Mouse (Mus musculus): Measurements from ENCODE around the gene Xab2.
"Not testable (repeated sequence)": the region's sequence is repeated elsewhere in the genome, so short reads cannot be mapped to it uniquely, and the experiment has no call there.

Xab2 gene

DNA sequence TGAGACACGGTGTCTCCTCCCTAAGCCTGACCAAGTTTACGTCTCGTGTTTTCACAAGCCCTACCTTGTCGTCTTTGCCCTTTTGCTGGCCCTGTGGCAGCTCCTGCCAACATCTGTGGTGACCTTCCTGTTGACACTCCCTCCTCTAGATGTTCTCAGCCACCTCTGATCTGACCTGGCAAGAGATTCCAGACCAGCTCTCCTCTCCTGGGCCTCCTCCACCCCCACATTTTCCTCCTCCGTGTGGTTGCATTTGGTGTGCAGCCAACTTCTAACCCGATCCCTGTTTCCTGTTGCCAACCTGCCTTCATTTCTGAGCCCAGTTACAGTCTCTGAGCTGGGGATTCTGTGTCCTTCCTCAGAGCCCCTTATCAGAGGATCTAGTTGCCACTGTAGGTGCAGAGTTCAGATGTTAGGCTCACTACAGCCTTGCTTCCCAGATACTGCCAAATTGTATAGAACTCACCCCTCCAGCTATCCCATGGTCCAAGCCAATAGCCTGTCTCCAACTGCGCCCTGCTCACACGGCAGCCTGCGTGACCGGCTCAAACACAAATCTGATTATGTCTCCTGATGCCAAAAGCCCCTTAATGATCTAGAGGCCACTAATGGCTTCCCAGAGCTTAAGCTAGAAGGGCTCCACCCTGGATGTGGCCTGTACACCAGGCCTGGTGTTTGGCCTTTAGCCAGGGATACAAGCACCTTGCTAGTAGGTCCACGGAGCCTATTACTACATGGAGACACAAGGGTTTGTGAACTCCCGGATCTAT lies 11.9 kb downstream of the Xab2 start:
- no peak for DNase-seq

DNA sequence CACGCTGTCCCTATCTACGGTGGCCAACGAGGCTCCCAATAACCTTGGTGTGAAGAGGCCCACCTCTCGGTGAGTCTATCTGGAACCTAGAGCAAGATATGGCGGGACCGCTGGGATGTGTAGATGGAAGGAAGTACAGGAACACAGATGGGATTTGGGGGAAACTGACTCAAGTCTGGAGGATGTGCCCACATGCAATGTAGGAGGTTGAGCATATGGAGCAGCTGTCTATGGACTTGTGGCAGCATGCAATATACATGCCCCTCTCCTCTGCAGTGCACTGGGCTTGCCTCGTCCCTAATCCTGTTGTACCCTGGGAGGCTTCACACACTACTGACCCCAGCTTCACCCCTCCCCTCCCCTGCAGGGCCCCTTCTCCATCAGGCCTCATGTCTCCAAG lies 13.3 kb downstream of the Xab2 start:
- no peak for DNase-seq

DNA sequence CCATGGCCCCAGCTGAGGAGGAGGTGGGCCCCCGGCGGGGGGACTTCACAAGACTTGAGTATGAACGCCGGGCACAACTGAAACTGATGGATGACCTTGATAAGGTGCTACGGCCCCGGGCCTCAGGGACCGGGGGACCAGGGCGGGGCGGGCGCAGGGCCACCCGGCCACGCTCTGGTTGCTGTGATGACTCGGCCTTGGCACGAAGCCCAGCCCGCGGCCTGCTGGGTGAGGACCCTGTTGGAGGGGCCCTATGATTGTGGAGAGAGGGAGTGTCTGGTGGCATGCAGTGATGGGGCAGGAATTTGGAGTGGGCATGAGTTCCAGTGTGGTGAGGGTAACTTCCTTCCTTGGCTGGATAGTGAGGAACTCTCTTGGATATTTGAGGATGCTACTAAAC lies 14.5 kb downstream of the Xab2 start:
- no peak for DNase-seq

DNA sequence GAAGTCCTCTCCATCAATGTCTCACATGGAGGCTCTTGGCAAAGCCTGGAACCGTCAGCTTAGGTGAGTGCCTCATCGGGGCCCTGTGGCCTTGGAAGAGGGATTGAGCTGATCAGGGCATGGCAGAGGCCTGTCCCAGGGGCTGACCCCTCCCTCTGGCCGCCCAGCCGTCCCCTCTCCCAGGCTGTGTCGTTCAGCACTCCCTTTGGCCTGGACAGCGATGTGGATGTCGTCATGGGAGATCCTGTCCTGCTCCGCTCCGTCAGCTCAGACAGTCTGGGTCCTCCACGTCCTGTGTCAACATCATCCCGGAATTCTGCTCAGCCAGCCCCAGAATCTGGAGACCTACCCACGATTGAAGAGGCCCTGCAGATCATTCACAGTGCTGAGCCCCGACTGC lies 17.7 kb downstream of the Xab2 start:
- no peak for DNase-seq

DNA sequence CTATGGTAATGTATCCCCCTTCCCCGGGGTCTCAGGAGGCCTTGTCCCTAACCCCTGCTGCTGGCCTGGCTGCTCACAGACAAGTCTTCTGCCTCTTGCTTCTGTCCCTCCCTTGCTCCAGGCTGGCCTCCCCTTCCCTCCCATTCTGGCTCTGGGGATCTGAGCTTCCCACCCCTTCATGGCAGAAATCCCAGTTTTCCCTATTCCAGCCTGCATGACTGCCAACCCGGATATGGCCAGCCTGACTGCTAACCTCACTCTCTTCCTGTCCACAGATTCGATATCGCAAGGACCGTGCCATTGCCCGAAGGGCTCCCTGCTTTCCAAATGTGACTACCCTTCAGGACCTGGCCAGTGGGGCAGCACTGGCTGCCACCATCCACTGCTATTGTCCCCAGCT lies 20.7 kb downstream of the Xab2 start:
- no peak for DNase-seq

DNA sequence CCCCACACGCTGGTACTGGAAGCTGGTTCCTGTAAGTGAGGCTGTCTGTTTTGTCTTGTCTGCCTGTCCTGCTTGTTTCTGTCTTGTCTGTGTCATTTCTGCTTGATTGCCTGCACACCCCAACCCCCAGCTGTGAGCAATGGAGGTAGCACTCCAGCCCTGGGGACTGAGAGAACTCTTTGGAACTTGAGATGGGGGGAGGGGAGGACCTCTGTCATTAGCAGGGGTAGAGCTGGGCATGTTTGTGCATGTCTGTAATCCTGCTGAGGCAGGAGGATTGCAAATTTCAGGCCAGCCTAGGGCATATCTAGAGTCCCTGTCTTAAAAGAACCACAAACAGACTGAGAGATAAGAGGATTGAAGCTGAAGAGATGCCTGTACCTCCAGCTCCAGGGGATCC lies 21.9 kb downstream of the Xab2 start:
- DNase-seq = no peak

DNA sequence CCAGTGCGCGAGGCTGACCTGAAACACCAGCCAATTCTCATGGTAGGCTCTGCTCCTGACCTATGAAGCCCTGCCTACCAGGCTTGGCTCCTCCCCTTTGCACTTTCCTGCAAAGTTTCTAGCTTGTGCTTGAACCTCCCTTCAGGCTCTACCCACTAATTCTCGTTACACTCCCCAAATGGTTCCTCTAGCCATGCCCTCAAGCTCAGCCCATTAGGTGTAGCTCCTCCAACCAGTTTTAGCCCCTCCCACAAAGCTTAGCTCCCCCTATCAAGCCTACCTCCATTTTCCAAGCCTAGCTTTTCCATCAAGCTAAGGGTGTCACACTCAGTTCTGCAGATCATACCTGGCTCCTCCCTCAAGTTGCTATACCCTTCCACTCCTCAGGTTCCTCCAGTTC lies 23.1 kb downstream of the Xab2 start:
- DNase-seq = no peak

DNA sequence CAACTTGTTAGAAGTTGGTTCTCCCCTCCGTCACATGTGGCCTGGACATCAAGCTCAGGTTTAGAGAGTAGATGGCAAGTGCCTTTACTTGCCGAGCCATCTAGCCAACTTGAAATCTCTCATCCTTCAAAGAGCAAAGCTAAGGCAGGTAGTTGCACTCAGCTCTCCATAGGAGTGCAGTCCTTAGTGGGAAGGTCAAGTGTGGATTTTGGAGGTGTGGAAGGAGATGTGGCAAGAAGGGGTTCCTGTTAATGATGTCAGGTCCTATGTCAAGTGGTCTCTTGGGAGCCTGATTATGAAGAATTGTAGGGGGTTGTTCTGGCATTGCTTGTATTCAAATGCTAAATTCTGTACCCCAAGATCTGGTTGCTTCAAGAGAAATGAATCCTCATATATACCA lies 26.6 kb downstream of the Xab2 start:
- DNase-seq = no peak

DNA sequence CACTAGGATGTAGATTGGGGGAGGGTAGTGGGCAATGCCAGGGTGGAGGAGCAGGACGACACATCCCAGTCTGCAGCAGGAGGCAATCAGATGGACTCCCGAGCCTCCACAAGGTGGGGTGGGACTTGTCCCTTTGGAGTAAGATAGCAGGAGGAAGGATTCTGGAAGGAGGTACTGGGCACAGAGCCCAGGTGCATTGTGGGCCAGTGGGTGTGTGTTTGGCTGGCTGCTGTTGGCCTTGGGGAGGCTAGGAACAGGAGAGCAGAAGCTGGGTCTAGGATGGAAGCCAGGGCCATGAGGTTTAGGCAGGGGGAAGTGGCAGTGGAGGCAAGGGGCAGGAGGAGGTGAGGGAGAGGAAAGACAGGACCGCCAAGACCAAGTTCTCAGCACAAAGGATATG lies 27.6 kb downstream of the Xab2 start:
- no peak for DNase-seq

DNA sequence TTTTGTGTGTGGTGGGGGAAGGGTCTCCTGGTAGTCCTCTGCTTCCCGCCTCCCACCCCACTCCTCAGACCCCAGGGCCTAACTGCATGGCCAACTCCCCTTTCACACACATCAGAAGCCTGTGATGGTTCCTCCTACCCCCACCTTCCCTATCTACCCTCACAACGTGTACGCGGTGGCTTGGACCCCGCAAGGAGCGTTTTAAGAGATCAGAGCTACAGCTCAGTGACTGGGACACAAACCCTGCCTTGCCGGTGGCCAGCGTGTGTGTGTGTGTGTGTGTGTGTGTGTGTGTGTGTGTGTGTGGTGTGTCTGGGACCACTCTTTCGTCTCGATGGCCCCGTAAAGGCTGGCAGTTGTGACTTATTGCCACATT lies 32.9 kb downstream of the Xab2 start:
- no peak for DNase-seq

DNA sequence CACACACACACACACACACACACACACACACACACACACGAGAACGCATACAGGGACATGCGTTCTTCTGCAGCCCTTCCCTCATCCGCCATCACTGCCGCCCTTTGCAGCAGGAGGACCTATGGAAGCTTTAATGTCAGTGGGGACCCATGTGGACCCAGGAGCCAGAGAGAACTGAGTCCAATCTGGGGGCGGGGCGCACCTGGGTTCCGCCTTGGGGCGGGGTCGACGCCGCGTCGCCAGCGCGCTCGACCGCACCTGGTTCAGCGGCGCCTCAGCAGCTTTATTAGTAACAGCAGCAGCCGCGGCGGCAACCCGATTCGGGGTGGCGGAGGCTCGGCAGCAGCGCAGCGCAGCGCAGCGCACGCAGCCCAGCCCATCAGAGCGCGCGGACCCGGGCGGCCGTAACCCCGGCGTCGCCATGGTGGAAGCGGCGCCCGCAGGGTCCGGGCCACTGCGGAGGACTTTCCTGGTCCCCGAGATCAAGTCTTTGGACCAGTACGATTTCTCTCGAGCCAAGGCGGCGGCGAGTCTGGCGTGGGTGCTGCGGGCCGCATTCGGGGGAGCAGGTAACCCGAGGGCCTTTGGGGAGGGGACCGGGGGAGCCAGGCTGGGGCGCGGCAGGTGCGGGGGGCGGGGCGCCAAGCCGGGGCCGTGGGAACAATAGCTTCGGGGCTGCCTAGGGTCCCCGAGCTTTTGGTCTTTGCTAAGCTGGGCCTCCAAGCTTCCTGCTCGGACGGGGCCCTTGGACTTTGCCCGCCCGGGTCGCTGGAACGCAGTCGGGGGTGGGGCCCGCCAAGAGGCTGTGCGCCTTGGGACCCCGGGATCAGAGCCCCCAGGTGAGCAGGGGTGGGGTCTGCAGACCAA lies 33.5 kb downstream of the Xab2 start:
- DNase-seq = peak; percentile 16

DNA sequence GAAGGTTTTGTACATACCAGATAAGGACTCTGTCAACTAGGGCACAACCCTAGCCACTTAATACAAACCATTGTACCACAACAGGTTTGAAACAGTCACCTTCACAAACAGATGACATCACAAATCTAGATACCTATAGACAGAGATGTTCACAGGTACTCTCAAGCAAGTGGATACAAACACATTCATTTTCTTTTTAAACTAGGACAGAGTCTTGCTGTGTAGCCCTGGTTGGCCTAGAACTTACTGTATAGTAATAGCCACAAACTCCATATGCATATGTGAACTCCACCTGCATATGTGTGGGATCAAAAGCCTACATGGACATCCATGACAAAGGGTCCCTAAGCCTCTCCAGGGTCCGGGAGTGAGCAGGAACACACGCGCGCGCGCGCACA lies 34.1 kb downstream of the Xab2 start, which contains the start of gene Camsap3:
Gene Camsap3, plus strand, starts transcription at position 301 of the 398 bp plus-strand sequence.
- DNase-seq = no peak

DNA sequence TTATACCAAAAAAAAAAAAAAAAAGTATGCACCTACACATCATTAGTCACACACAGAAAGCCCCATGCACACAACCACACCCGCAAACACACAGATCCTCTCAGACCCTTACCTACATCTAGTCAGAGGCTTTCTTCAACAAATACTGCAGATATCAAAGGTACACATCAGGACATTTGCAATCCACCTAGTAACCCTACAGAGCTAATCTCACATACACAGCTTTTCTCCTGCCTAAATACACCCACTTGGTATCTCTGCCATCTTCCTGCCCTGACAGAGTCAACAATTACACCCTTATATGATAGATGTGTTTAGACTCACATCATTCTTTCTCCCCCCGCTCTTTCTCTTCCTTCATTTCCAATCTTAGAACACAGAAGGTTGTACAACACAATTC lies 34.7 kb downstream of the Xab2 start:
- DNase-seq = no peak

DNA sequence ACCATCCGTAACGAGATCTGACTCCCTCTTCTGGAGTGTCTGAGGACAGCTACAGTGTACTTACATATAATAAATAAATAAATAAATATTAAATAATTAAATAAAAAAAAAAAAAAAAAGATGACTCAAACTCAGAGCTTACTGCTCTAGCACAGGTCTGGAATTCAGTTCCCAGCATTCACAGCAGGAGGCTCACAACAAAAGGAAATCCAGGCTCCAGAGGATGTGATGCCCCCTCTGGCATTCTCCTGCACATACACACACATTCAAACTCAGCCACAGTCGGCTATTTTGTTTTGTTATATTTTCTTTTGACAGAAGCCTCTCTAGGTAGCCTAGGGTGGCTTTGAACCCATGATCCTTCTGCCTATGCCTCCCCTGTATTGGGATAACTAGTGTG lies 39.2 kb downstream of the Xab2 start:
- not testable (repeated sequence) for DNase-seq

DNA sequence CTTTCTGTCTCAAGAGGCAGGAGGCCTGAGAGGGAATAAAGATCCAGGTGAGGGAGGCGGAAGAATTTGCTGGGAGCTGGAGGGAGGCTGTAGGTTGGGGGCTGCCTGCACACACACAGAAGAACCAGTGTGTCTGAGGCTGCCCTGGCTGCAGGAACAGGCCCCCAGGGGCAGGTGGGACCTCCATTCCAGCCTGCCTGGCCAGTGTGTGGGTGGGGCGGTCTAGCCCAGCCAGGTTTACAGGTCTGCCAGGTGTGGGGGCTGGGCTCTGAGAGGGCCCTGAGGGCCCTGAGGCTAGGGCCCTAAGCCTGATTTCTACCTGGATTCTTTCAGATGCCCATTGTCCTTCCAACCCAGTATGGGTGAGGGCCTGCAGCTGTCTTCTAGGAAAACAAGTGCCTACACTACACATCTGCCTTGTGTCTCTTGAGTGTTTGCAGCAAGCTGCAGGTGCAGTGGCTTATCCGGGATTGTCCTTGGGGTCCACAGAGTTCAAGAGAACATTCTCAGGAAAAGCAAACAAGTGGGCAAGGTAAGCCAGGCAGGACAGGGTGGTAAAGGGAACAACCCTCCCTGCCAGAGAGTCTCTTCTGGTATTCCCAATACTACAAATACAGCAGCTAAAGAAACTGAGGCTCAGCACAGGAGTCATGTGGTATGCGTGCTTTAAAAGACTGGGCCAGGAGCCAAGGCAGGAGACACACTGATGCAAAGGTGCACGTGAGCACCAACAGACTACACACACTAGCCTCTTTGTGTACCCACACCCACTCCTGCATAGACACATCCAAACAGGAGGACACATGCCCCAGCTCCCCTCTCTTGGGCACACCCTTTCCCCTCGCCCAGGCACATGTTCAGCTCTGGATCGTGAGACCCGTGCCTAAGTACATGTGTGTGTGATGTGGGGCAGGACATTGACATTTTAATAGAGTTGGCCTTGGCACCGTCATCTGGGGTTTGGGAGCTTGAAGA lies 41.4 kb downstream of the Xab2 start:
- DNase-seq = no peak

DNA sequence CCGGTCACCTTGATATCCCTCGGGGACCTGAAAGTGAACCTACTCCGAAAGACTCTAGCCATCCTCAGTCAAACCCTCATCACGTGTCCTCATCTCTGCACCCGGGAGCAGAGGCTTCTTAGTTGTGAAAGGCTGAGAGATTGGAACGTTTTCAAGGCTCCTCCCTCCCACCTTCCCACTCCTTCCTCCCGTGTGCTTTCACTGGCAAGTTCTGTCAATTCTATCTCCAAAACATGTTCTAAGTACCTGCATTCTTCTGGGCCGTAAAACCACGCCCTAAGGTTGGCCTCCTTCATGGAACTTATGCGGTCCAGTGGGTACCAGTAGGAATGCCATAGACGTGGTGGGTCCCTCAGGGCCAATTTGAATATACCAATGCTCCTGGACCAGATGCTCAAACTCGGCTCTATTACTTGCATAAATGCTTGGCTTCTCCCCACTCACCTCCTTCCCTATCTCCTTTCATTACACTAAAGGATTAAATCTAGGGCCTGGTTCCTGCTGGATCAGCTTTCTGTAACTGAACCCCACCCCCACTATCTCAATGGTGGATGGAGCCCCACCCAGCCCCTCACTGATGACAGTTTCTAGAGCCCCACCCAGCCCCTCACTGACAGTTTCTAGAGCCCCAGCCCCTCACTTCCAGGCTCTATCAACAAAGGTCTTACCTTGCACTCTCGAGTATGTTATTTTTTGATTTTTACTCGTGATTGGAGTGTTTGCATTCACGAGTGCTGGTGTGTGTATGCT lies 44.7 kb downstream of the Xab2 start:
- no peak for DNase-seq

DNA sequence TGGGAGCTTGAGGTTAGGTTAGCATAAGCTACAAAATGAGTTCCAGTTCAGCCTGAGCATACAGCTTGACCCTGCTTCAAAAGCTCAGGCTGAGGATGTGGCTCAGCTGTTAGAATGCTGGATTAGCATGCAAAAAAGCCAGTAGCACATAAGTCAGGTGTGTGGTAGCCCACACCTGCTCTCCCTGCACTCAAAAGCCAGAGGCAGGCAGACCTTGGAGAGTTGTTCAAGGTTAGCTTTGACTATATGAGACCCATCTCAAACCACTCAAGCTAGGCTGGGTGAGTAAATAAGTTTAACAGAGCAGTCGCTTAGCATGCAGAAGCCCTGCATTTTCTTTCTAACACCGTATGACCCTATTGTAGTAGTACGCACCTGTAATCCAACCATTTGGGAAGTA lies 46.6 kb downstream of the Xab2 start:
- DNase-seq = no peak

DNA sequence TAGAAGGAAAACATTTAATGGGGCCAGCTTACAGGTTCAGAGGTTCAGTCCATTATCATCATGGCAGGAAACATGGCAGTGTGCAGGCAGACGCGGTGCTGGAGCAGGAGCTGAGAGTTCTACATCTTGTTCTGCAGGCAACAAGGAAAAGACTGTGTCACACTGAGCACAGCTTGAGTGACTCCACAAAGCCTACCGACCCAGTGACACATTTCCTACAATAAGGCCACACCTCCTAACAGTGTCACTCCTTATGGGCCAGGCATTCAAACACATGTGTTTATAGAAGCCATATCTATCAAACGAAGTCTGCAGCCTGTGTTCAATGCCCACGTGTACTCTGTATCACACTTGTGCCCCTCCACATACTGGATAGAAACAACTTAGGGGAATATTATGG lies 51.3 kb downstream of the Xab2 start:
- DNase-seq = no peak

DNA sequence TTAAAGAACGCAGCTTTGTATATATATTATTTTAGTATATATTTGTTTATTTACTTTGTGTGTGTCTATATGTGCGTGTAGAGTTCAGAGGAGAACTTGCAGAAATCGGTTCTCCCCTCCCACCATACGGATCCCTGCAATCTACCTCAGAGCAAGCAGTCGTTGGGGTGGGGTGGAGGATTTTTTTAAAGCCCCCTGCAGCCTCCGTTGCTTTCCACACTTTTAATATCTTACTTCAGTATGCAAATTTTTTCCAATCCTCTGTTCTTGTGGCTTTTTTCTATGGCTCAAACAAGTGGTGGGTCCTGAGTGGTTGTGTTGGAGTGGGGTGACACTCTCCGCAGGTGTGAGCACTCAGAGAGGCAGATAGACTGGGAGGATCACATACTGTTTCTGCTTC lies 52.7 kb downstream of the Xab2 start:
- DNase-seq = no peak

DNA sequence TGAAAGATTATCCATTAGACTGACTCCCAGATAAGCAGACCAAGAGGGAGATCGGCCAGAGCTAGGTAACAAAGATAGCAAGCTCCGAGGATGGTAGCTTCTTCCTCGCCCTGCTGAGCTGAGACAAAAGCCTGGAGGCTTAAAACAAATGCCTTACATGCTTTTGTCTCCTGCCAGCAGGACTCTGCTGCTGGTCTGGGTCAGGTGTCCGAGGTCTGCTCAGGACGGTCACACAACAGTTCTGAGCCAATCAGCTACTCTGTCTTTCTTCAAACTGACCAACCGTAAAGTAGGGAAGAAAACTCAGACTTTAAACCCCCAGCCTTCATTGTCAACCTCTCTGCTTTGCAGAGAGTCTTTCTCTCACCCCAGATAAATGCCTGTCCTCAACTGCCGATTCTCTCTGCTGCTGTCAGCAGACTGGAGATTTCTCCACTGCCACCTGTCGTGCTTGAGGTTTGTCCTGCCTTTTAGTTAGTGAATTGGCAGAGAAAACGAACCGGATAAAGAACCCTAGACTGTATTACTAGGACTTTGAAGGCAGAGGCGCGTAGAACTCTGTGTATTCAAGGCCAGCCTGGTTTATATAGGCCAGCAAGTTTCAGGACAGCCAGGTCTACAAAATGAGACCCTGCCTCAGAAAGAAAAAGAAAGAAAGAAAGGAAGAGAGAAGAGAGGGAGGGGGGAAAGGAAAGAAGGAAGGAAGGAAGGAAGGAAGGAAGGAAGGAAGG lies 53.3 kb downstream of the Xab2 start, which contains the start of gene C330021F23Rik:
Gene C330021F23Rik, plus strand, starts transcription at position 350 of the 731 bp plus-strand sequence.
- DNase-seq = no peak

All from thymus, postnatal 25 days (tissue).